Mouse (Mus musculus) CH12.LX (cell line): Measurements from ENCODE around the gene Tmem181a.
"Not testable (repeated sequence)": the region's sequence is repeated elsewhere in the genome, so short reads cannot be mapped to it uniquely, and the experiment has no call there.

Source experiments
- CHD1 ChIP-seq: IDR thresholded peaks from 2 replicates; pipeline ENCODE4 v1.6.1; 2012; ENCODE audit warnings: low read depth, low read length, improper control_type of control experiment, inconsistent platforms
- CTCF ChIP-seq, 2 experiments: IDR thresholded peaks in 1 of 2; conservative IDR thresholded peaks in 1 of 2; 2 replicates each; pipeline ENCODE4 v1.5.1; 2011 to 2012; ENCODE audit warnings: low read depth in 2 of 2, low read length in 2 of 2, improper control_type of control experiment in 1 of 2, inconsistent platforms in 1 of 2, mild to moderate bottlenecking in 1 of 2, moderate library complexity in 1 of 2
- EP300 ChIP-seq: IDR thresholded peaks from 2 replicates; pipeline ENCODE4 v1.6.1; 2011; ENCODE audit warnings: low read length, improper control_type of control experiment
- MXI1 ChIP-seq: IDR thresholded peaks from 2 replicates; pipeline ENCODE4 v1.6.1; 2011; ENCODE audit warnings: mild to moderate bottlenecking, low read depth, low read length, improper control_type of control experiment
- POLR2A ChIP-seq: IDR thresholded peaks from 2 replicates; pipeline ENCODE4 v1.6.1; 2011; ENCODE audit warnings: low read depth, mild to moderate bottlenecking, improper control_type of control experiment, low read length
- POLR2AphosphoS2 ChIP-seq: IDR thresholded peaks from 2 replicates; pipeline ENCODE4 v1.6.1; 2011; ENCODE audit warnings: low read depth, low read length, improper control_type of control experiment
- ZNF384 ChIP-seq: IDR thresholded peaks from 2 replicates; pipeline ENCODE4 v1.6.1; 2012; ENCODE audit warnings: low read depth, low read length, improper control_type of control experiment, inconsistent platforms

- TF ChIP-seq CTCF (conservative IDR thresholded peaks at IDR 0.05 in 1 of 2, IDR thresholded peaks at IDR 0.05 in 1 of 2; ENCODE audit: low read depth in 2 of 2, low read length in 2 of 2); POLR2A; MXI1; ZNF384; CHD1; POLR2AphosphoS2; EP300: not testable (repeated sequence)
These were observed 56.1 kb downstream of the Tmem181a start for GRCm38 (mm10) chr17:6312755-6313154.
